Mouse (Mus musculus) G1E (cell line): Measurements from ENCODE around the gene Ccdc50.

Experiments
- CTCF ChIP-seq: IDR thresholded peaks from 2 replicates; pipeline ENCODE4 v1.5.1; 2012; ENCODE audit warnings: low read depth, low read length, inconsistent platforms, mixed read lengths
- GATA1 ChIP-seq: IDR thresholded peaks from 2 replicates; pipeline ENCODE4 v1.6.1; 2012; ENCODE audit warnings: borderline replicate concordance, low read length, inconsistent platforms, mixed read lengths
- POLR2AphosphoS5 ChIP-seq: IDR thresholded peaks from 2 replicates; pipeline ENCODE4 v1.6.1; 2012; ENCODE audit warnings: low read depth, low read length, inconsistent platforms; ENCODE audit not compliant: insufficient replicate concordance

DNA sequence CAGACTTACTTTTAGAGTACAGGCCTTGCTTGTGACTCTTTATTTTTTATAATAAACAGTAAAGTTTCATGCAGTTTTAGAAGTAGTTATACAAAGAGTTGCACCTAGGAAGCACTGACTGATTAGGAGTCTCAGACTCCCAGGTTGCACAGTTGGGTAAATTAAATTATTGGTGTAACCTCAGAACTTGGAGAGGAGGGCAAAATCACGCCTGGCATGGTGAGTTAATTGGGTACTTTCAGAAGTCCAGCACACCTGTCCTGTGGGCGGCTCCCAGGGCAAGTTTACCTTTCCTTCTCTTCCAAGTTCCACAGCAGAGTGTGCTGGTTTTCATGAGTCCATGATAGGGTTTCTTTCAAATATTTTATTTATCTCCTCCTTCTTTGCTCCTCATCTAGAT, 3.2 kb downstream of the Ccdc50 start:
- TF ChIP-seq CTCF, result no peak
- no peak for TF ChIP-seq GATA1
- TF ChIP-seq POLR2AphosphoS5, result no peak
